ENCODE assay signal across 8 mouse cellular contexts in genomic region chr5:124032001-124032508, GRCm38 (mm10). TPM values are rescaled to one million over a fixed set of nuclear protein-coding genes. Genes with fewer than 3 reads are reported as not detected.
A peak's percentile ranks its signal among the peaks of the same experiment; 100 is the strongest.
DNase-seq lines count a peak whose midpoint lies in the region; ATAC-seq and TF ChIP-seq lines count a peak whose summit lies in the region.

Vps37b (minus strand) TSS chr5:124032270.

- peak within 1 kb of the TSS; percentile 75 for H3K27ac ChIP-seq in cortical plate, adult 2 months (ENCODE audit: insufficient read depth, low read length)
- peak within 1 kb of the TSS; percentile 95 for H3K27ac ChIP-seq in hindbrain, postnatal 0 days

- peak; percentile 85 for ATAC-seq in hindbrain, postnatal 0 days

- H3K9ac ChIP-seq in hindbrain, postnatal 0 days (replicated peaks; ENCODE audit: low read length), result peak within 1 kb of the TSS; percentile 94

- H3K4me2 ChIP-seq in hindbrain, postnatal 0 days (ENCODE audit: low read depth, low read length), result peak within 1 kb of the TSS; percentile 84

- no peak for TF ChIP-seq CTCF in cortical plate, adult 2 months (IDR thresholded peaks at IDR 0.05; ENCODE audit: extremely low read depth, insufficient read depth, low read length)
- TF ChIP-seq CTCF in hindbrain, postnatal 0 days (IDR thresholded peaks at IDR 0.05; ENCODE audit: low read depth), result no peak

- no peaks in the 10 kb centered on the region for H3K9me3 ChIP-seq in hindbrain, postnatal 0 days (ENCODE audit: low read length)

- WGBS in hindbrain, postnatal 0 days, result 1% methylated on average over 50 of the region's 52 CpGs

- no peaks in the 10 kb centered on the region for H3K27me3 ChIP-seq in hindbrain, postnatal 0 days (ENCODE audit: insufficient read depth, low read length)

- H3K36me3 ChIP-seq in hindbrain, postnatal 0 days (ENCODE audit: insufficient read depth, low read length), result no peaks in the 10 kb centered on the region

- DNase-seq in adipocyte (ENCODE audit: low spot score), result peak; percentile 88
- DNase-seq in gastrocnemius, adult 8-10 months (ENCODE audit: low spot score in 2 of 2), result peak; percentile 75 to 79
- DNase-seq in hindbrain, postnatal 0 days (ENCODE audit: low spot score), result peak; percentile 97
- DNase-seq in left cerebral cortex, adult 18-20 months (ENCODE audit: low spot score in 2 of 2), result peak; percentile 91 to 92
- DNase-seq in lung, postnatal 4 days, result peak; percentile 93 to 94
- peak; percentile 95 for DNase-seq in retina, postnatal 1 day
- peak; percentile 79 to 82 for DNase-seq in urinary bladder, adult 18-20 months (ENCODE audit: low spot score in 2 of 2)

- H3K4me1 ChIP-seq in cortical plate, adult 2 months (ENCODE audit: control insufficient read depth, insufficient read depth, low read length), result peaks cover 4% of the 10 kb centered on the region; the same call in 1 of the 2 replicates
- H3K4me1 ChIP-seq in hindbrain, postnatal 0 days (ENCODE audit: insufficient read depth, low read length), result peaks cover 20% of the 10 kb centered on the region

- TF ChIP-seq POLR2A in cortical plate, adult 2 months (IDR thresholded peaks at IDR 0.05; ENCODE audit: extremely low read depth, insufficient read depth, low read length), result peak; percentile 67

- peak within 1 kb of the TSS; percentile 86 for H3K4me3 ChIP-seq in cortical plate, adult 2 months (ENCODE audit: insufficient read depth, low read length)
- H3K4me3 ChIP-seq in hindbrain, postnatal 0 days (ENCODE audit: low read length), result peak within 1 kb of the TSS; percentile 93

RNA-seq across cellular contexts. Expression of gene Vps37b, which starts in this region (rescaled TPM):
- 48.4 and 48.7 TPM in 2 replicates for polyA plus RNA-seq in cortical plate, adult 2 months (2012; rRNA removed)
- total RNA-seq in gastrocnemius, adult 8-10 months (2022), result 1 to 10 TPM; 4.6 to 6.2 (median 5.1) TPM
- total RNA-seq in hindbrain, postnatal 0 days (2014; rRNA removed), result 104 and 110 TPM in 2 replicates
- 94.0 and 95.1 TPM in 2 replicates for polyA plus RNA-seq in hindbrain, postnatal 0 days (2015; fragmentation: Nextera tagmentation; extraction: Ambion mirVana)
- total RNA-seq in left cerebral cortex, adult 18-20 months (2021), result 10 to 100 TPM; 43.2 to 50.5 TPM

Comparison
In these comparisons a context has a peak if more than half of its experiments do, and no peak if none do; other contexts are left out.
1. Peak in every context shown above with its lines: DNase-seq, ATAC-seq, H3K4me3 ChIP-seq and H3K27ac ChIP-seq.
2. RNA of gene Vps37b (total RNA-seq): 104 to 110 TPM in hindbrain, postnatal 0 days and 43.2 to 50.5 TPM in left cerebral cortex, adult 18-20 months; 4.6 to 6.2 TPM in gastrocnemius, adult 8-10 months; every median in the first group is over 4 times any median in the second.